Mouse (Mus musculus) retina, postnatal 7 days (tissue): ENCODE measurements around the gene Igf2bp1.

Source experiments
- DNase-seq: peaks from one replicate; pipeline ENCODE4 v3.0.0-alpha.2; 2012; ENCODE audit warnings: low read depth, low spot score

Igf2bp1 gene

GRCm38 (mm10) chr11:96007516-96008235 lies 1.9 kb upstream of the Igf2bp1 start:
- DNase-seq = no peak

- no peak for DNase-seq
Measured at GRCm38 (mm10) chr11:96006852-96007515, 1.2 kb upstream of the Igf2bp1 start.

- no peak for DNase-seq
Measured at GRCm38 (mm10) chr11:96006367-96006851, 669 bp upstream of the Igf2bp1 start.

GRCm38 (mm10) chr11:96004793-96005402 lies 842 bp downstream of the Igf2bp1 start:
- DNase-seq = no peak

- DNase-seq = no peak
Measured at GRCm38 (mm10) chr11:96003969-96004792, 1.6 kb downstream of the Igf2bp1 start.

- DNase-seq = no peak
Measured at GRCm38 (mm10) chr11:96003100-96003900, 2.4 kb downstream of the Igf2bp1 start.

GRCm38 (mm10) chr11:95994151-95994550 lies 11.6 kb downstream of the Igf2bp1 start:
- no peak for DNase-seq

GRCm38 (mm10) chr11:95990886-95991708 lies 14.6 kb downstream of the Igf2bp1 start:
- DNase-seq = no peak

- DNase-seq = no peak
Measured at GRCm38 (mm10) chr11:95990431-95990830, 15.3 kb downstream of the Igf2bp1 start.

GRCm38 (mm10) chr11:95989864-95990263 lies 15.9 kb downstream of the Igf2bp1 start:
- DNase-seq = no peak

- no peak for DNase-seq
Measured at GRCm38 (mm10) chr11:95988533-95988932, 17.2 kb downstream of the Igf2bp1 start.

GRCm38 (mm10) chr11:95987854-95988447 lies 17.8 kb downstream of the Igf2bp1 start:
- DNase-seq = no peak

GRCm38 (mm10) chr11:95982475-95982874 lies 23.3 kb downstream of the Igf2bp1 start:
- DNase-seq = no peak

GRCm38 (mm10) chr11:95981804-95982203 lies 23.9 kb downstream of the Igf2bp1 start:
- DNase-seq = no peak

- no peak for DNase-seq
Measured at GRCm38 (mm10) chr11:95980762-95981418, 24.9 kb downstream of the Igf2bp1 start.

GRCm38 (mm10) chr11:95978487-95978886 lies 27.3 kb downstream of the Igf2bp1 start:
- no peak for DNase-seq

- DNase-seq = no peak
Measured at GRCm38 (mm10) chr11:95976290-95976689, 29.4 kb downstream of the Igf2bp1 start.

GRCm38 (mm10) chr11:95975694-95976093 lies 30.0 kb downstream of the Igf2bp1 start:
- no peak for DNase-seq

GRCm38 (mm10) chr11:95973187-95973586 lies 32.6 kb downstream of the Igf2bp1 start:
- no peak for DNase-seq
